Mouse (Mus musculus) hindbrain, postnatal 0 days (tissue): Measurements from ENCODE around the gene Dzank1. TPM values are rescaled to one million over a fixed set of nuclear protein-coding genes. Genes with fewer than 3 reads are reported as not detected.
A peak's percentile ranks its signal among the peaks of the same experiment; 100 is the strongest.

Source experiments
- ATAC-seq: fragments of 200-750 bp; cut with Nextera tagmentation; 2 replicates; pipeline ENCODE4 v1.8.0; 2017; ENCODE audit warnings: mild to moderate bottlenecking, moderate TSS enrichment, moderate library complexity
- DNase-seq: peaks from one replicate; pipeline ENCODE4 v3.0.0-alpha.2; 2015; ENCODE audit warnings: low spot score
- H3K27ac ChIP-seq: fragments of 300-500 bp; sonication (generic); 2 replicates; pipeline ENCODE4 v1.5.1; 2014; ENCODE audit warnings: mild to moderate bottlenecking
- H3K27me3 ChIP-seq: fragments of 300-500 bp; sonication (generic); 2 replicates; pipeline ENCODE4 v1.6.1; 2014; ENCODE audit warnings: low read length, mixed read lengths; ENCODE audit not compliant: insufficient read depth
- H3K36me3 ChIP-seq: fragments of 300-500 bp; sonication (generic); 2 replicates; pipeline ENCODE4 v1.6.1; 2014; ENCODE audit warnings: low read length, mixed read lengths; ENCODE audit not compliant: insufficient read depth
- H3K4me1 ChIP-seq: fragments of 300-500 bp; sonication (generic); 2 replicates; pipeline ENCODE4 v1.6.1; 2014; ENCODE audit warnings: antibody characterized with exemption, low read length, mixed read lengths; ENCODE audit not compliant: insufficient read depth
- H3K4me2 ChIP-seq: fragments of 300-500 bp; sonication (generic); 2 replicates; pipeline ENCODE4 v1.6.1; 2014; ENCODE audit warnings: low read depth, mild to moderate bottlenecking, low read length, moderate library complexity, mixed read lengths
- H3K4me3 ChIP-seq: fragments of 300-500 bp; sonication (generic); 2 replicates; pipeline ENCODE4 v1.5.1; 2014; ENCODE audit warnings: low read length
- H3K9ac ChIP-seq: fragments of 300-500 bp; sonication (generic); replicated peaks from 2 replicates; pipeline ENCODE4 v1.6.1; 2014; ENCODE audit warnings: mild to moderate bottlenecking, low read length, moderate library complexity, mixed read lengths
- H3K9me3 ChIP-seq: fragments of 300-500 bp; sonication (generic); 2 replicates; pipeline ENCODE4 v1.6.1; 2016; ENCODE audit warnings: low read length, mixed read lengths
- CTCF ChIP-seq: IDR thresholded peaks from 2 replicates; pipeline ENCODE4 v1.5.1; 2016; ENCODE audit warnings: antibody characterized with exemption, control low read depth, low read depth
- WGBS: fragments of 180-500 bp; shearing (Covaris S2); extraction: QIAGEN DNeasy Blood & Tissue Kit; methylation state at CpG from one replicate; pipeline ENCODE4 v1.1.7; 2014; 5-methylcytosine and 5-hydroxymethylcytosine counted together
- polyA plus RNA-seq: library from polyadenylated mRNA; unstranded; fragments of >200 nt; fragmentation: Nextera tagmentation; extraction: Ambion mirVana; gene quantifications from 2 replicates; pipeline ENCODE4 v1.2.1, GENCODE M21; 2015
- total RNA-seq: library from RNA; depleted of rRNA; stranded (reverse); fragments of >200 nt; gene quantifications from 2 replicates; pipeline ENCODE4 v1.2.3, GENCODE M21; 2014

Dzank1 gene
- total and polyA plus RNA-seq, 2 experiments from 2014 or later, result 22.7 to 29.1 TPM

DNA sequence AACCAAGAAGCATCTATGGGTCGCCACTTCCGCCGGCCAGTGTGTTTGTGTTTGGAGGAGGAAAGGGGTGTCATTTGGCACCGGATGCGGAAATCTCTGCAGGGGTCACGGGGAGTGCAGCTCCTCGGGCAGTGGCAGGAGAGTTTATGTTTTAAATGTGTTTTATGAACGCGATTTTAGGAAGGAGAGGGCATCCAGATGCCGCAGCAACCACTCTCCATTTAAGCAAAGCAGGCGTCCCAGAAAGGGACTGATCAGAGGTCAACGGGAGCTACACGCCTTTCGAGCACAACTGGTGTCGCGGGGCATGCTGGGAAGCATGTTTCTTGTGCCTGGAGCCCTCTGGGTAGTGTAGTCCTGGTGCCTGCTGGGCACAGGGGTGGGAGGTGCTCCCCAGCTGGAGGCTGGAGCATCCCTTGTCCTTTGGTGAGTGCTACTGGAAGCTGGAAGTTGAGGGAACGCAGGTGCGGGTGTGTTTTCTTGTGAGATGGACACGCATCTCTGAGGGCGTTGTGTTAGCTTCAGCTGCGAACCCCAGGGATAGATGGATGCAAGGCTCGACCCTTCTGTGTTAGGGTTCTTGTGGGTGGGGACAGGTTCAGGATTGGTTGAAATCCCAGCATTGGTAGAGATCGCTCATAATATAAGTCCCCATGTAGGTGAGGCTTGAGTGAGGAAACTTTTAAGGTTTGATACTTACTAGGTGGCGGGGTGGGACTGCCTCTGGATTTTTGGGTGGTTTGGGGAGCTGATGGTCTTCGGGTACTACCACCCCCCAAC lies 68.0 kb downstream of the Dzank1 start:
- Histone ChIP-seq H3K4me2 (peak overlapping the region; percentile 68), H3K9ac (peak overlapping the region; percentile 65), H3K27me3 (0 out of 2 replicates have a peak, but pooled peaks cover 5% of the 10 kb centered on the region), H3K4me3 (peak overlapping the region; percentile 51), H3K27ac (peak overlapping the region; percentile 76), H3K9me3 (no peaks in the 10 kb centered on the region), H3K4me1 (peaks cover 6% of the 10 kb centered on the region; the same call in 1 of the 2 replicates), H3K36me3 (no peaks in the 10 kb centered on the region)
- DNase-seq (peak; percentile 90), ATAC-seq (peak; percentile 98)
- TF ChIP-seq CTCF, result no peak
- WGBS, result 6% methylated on average over 25 of the region's 25 CpGs

DNA sequence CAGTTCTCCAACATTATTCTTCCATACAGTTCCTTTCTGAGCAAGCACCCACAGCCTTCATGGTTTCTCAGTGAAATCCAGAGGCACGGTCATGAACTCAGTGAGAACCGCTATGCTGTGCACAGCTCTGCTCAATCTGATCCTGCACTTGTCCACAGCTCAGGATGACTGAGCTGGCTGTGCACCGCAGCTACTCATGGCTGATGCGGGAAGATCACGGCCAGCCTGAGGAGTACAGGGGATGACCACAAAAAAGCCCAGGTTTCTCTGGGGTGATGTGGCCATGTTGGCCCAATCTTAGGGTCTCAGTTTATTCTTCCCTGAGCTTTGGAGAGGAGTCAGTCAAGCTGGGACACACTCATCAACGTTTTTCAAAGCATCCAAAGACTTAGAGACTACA lies 68.9 kb downstream of the Dzank1 start:
- WGBS, result 69% methylated on average over 6 of the region's 6 CpGs
- H3K36me3 ChIP-seq, result no peaks in the 10 kb centered on the region
- no peak overlapping the region for H3K4me3 ChIP-seq
- TF ChIP-seq CTCF, result no peak
- peak overlapping the region; percentile 65; the same call in 1 of the 2 replicates for H3K9ac ChIP-seq
- no peaks in the 10 kb centered on the region for H3K9me3 ChIP-seq
- peak overlapping the region; percentile 76; the same call in 1 of the 2 replicates for H3K27ac ChIP-seq
- H3K4me1 ChIP-seq, result peaks cover 6% of the 10 kb centered on the region; the same call in 1 of the 2 replicates
- peak overlapping the region; percentile 68 for H3K4me2 ChIP-seq
- 0 out of 2 replicates have a peak, but pooled peaks have one; percentile 1 for ATAC-seq
- 0 out of 2 replicates have a peak, but pooled peaks cover 5% of the 10 kb centered on the region for H3K27me3 ChIP-seq
- no peak for DNase-seq

DNA sequence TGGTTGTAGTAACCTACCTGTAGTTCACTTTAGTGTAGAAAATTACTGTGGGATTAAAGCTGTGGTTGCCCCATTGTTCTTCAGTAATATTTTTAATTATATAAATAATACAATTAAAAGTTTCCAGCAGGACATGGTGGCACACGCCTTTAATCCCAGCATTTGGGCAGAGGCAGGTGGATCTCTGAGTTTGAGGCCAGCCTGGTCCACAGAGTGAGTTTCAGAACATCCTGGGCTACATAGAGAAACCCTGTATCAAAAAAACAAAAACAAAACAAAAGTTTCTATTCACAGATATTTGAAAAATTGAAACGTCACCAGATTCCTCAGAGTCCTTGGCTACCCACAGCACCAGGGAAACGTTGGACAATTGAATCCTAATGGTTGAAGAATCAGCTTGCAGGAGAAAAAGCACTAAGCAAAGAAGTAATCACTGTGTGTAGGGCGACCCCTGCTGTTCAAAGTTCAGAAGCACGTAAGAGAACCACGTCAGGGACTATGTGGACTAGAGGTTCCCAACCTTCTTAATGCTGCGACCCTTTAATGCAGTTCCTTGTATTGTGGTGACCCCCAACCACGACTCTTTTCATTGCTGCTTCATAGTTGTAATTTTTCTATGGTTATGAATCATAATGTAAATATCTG lies 74.7 kb downstream of the Dzank1 start:
- WGBS, result 12% methylated on average over 8 of the region's 8 CpGs
- Histone ChIP-seq H3K27me3 (0 out of 2 replicates have a peak, but pooled peaks cover 5% of the 10 kb centered on the region), H3K4me1 (no peaks in the 10 kb centered on the region), H3K4me3 (no peak overlapping the region), H3K9me3 (no peaks in the 10 kb centered on the region), H3K4me2 (no peak overlapping the region), H3K36me3 (no peaks in the 10 kb centered on the region), H3K27ac (no peak overlapping the region), H3K9ac (no peak overlapping the region)
- peak; percentile 84 for TF ChIP-seq CTCF
- ATAC-seq, result peak; percentile 86
- peak; percentile 87 for DNase-seq

DNA sequence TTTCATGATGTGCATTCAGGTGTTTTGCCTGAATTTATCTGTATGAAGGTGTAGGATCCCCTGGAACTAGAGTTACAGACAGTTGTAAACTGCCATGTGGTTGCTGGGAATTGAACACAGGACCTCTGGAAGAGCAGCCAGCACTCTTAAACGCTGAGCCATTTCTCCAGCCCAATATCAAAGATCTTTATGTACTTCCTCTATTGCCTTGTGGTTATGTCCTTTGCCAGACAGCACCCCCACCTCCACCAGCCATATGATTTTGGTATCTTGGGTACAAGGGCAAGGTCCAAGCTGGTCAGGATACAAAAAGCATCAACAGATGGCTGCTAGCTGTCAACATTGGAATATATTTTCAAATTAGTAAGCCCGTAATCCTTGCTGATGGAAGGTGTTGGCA lies 76.8 kb downstream of the Dzank1 start:
- Histone ChIP-seq H3K27me3 (no peaks in the 10 kb centered on the region), H3K36me3 (no peaks in the 10 kb centered on the region), H3K4me3 (no peak overlapping the region), H3K27ac (no peak overlapping the region), H3K4me1 (no peaks in the 10 kb centered on the region), H3K9ac (no peak overlapping the region), H3K9me3 (no peaks in the 10 kb centered on the region), H3K4me2 (no peak overlapping the region)
- DNase-seq (no peak), ATAC-seq (no peak)
- WGBS, result 87% methylated on average over 2 of the region's 2 CpGs
- no peak for TF ChIP-seq CTCF

DNA sequence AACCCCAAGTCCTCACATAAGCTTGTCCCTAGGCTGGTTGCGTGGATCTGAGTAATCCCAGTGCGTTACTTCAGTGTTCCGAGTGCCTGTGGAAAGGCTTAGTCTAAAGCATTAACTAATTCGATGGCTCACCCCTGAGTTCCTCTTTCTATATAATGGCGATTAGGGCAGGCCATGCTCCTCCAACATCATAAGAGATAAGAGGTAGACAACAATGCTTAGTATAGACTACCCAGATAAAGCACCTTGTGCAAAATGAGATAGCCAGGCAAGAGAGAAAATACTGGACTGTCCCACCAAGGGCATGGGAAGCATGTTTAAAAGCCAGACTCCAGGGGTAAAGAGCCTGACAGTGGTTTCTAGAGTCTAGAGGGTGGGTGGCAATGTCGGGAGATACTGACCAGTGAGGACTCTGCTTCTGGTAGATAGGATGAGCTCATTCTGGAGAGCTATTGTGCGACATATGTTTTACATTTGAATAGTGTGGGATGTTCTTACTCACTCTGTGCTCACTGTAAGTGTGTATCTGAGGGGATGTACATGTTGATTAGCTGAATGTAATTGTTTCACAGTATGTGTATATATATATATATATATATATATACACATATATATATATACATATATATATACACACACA lies 80.7 kb downstream of the Dzank1 start:
- WGBS, result 83% methylated on average over 7 of the region's 7 CpGs

DNA sequence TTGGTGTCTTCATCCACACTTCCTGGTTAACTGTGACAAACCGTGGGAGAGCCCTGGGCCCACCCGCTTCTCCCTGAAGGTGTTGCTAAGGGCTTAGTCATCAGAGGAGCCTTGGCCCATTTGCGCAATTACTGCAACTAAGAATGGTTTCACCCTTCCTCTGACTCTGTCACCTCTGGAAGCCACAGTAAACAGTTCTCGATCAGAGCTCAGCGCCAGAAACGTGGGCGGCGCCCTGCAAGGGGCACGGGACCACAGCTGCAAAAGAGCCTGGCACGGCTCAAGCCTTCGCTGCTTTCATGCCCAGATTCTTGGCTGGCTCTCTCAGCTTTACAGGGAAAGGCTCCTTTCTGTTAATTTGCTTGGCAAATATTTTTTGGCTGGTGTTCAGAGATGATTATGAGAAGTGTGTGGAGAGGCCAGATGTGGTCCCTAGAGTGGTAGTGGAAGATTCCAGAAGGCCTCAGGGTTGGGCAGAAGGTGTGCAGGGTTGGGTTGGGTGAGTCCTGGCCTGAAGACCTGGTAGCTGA lies 85.8 kb downstream of the Dzank1 start:
- no peak for TF ChIP-seq CTCF
- no peak overlapping the region for H3K9ac ChIP-seq
- H3K27ac ChIP-seq, result no peak overlapping the region
- H3K36me3 ChIP-seq, result no peaks in the 10 kb centered on the region
- no peak overlapping the region for H3K4me3 ChIP-seq
- no peaks in the 10 kb centered on the region for H3K4me1 ChIP-seq
- no peak overlapping the region for H3K4me2 ChIP-seq
- H3K9me3 ChIP-seq, result no peaks in the 10 kb centered on the region
- WGBS, result 64% methylated on average over 11 of the region's 11 CpGs
- DNase-seq, result peak; percentile 52
- no peaks in the 10 kb centered on the region for H3K27me3 ChIP-seq
- ATAC-seq, result 0 out of 2 replicates have a peak, but pooled peaks have one; percentile 40

More for the DNA sequence above, 80.7 kb downstream of the Dzank1 start:
- H3K36me3 ChIP-seq, result no peaks in the 10 kb centered on the region
- ATAC-seq (no peak), DNase-seq (no peak)
- H3K9me3 ChIP-seq, result no peaks in the 10 kb centered on the region
- H3K4me1 ChIP-seq, result no peaks in the 10 kb centered on the region
- H3K4me2 ChIP-seq, result no peak overlapping the region
- no peak overlapping the region for H3K4me3 ChIP-seq
- H3K27ac ChIP-seq, result no peak overlapping the region
- no peak for TF ChIP-seq CTCF
- no peaks in the 10 kb centered on the region for H3K27me3 ChIP-seq
- no peak overlapping the region for H3K9ac ChIP-seq
